Mouse (Mus musculus) monocyte, adult 2 months (primary cell): ENCODE measurements around the gene Phykpl.
"Not testable (repeated sequence)": the region's sequence is repeated elsewhere in the genome, so short reads cannot be mapped to it uniquely, and the experiment has no call there.

Experiments
- DNase-seq, 2 experiments: peaks; one replicate each; pipeline ENCODE4 v3.0.0; 2022; ENCODE audit warnings: low spot score in 2 of 2, low read depth in 1 of 2

The Phykpl gene

GRCm38 (mm10) chr11:51615601-51616000 lies 31.0 kb downstream of the Phykpl start:
- peak in 1 of 2 experiments; percentile 49 for DNase-seq

GRCm38 (mm10) chr11:51616113-51616512 lies 31.6 kb downstream of the Phykpl start:
- DNase-seq: not testable (repeated sequence)

GRCm38 (mm10) chr11:51617693-51618092 lies 33.1 kb downstream of the Phykpl start:
- DNase-seq: peak in 1 of 2 experiments; percentile 48

GRCm38 (mm10) chr11:51618894-51619408 lies 34.4 kb downstream of the Phykpl start:
- no peak for DNase-seq

- DNase-seq: peak; percentile 94
These were observed 35.0 kb downstream of the Phykpl start, which contains the start of gene Nhp2 for GRCm38 (mm10) chr11:51619409-51620060. TSS of gene Nhp2 (plus strand) at chr11:51619735.

GRCm38 (mm10) chr11:51620084-51620483 lies 35.5 kb downstream of the Phykpl start:
- no peak for DNase-seq

- no peak for DNase-seq
These were observed 37.2 kb downstream of the Phykpl start for GRCm38 (mm10) chr11:51621776-51622175.

GRCm38 (mm10) chr11:51622971-51623491 lies 38.5 kb downstream of the Phykpl start:
- DNase-seq: no peak

- no peak for DNase-seq
These were observed 40.7 kb downstream of the Phykpl start for GRCm38 (mm10) chr11:51625187-51625820.

- DNase-seq: no peak
These were observed 42.9 kb downstream of the Phykpl start for GRCm38 (mm10) chr11:51627425-51627824.

- DNase-seq: no peak
These were observed 43.4 kb downstream of the Phykpl start for GRCm38 (mm10) chr11:51627907-51628306.

- DNase-seq: no peak
These were observed 45.2 kb downstream of the Phykpl start for GRCm38 (mm10) chr11:51629651-51630314.

GRCm38 (mm10) chr11:51632130-51632753 lies 47.7 kb downstream of the Phykpl start:
- no peak for DNase-seq

- DNase-seq: not testable (repeated sequence)
These were observed 48.6 kb downstream of the Phykpl start for GRCm38 (mm10) chr11:51633200-51633599.

GRCm38 (mm10) chr11:51633721-51634120 lies 49.2 kb downstream of the Phykpl start:
- DNase-seq: no peak

- DNase-seq: no peak
These were observed 50.6 kb downstream of the Phykpl start for GRCm38 (mm10) chr11:51635127-51635524.

GRCm38 (mm10) chr11:51635525-51636322 lies 51.2 kb downstream of the Phykpl start, which contains the start of gene Rmnd5b:
TSS of gene Rmnd5b (minus strand) at chr11:51635896.
- DNase-seq: peak in 1 of 2 experiments; percentile 73

GRCm38 (mm10) chr11:51636323-51636684 lies 51.7 kb downstream of the Phykpl start:
- DNase-seq: peak in 1 of 2 experiments; percentile 49

GRCm38 (mm10) chr11:51637971-51638414 lies 53.4 kb downstream of the Phykpl start:
- DNase-seq: peak; percentile 60 to 78

GRCm38 (mm10) chr11:51638497-51638896 lies 53.9 kb downstream of the Phykpl start:
- DNase-seq: no peak
